Mouse (Mus musculus): Measurements from ENCODE around the gene Bmp4. TPM values are rescaled to one million over a fixed set of nuclear protein-coding genes. Genes with fewer than 3 reads are reported as not detected.

Gene Bmp4
- polyA plus RNA-seq (2012; rRNA removed), result 22.6 and 28.4 TPM in 2 replicates

GRCm38 (mm10) chr14:46390249-46390775 is at the start of gene Bmp4:
Gene Bmp4, minus strand, starts transcription at chr14:46390669.
- WGBS, result 8% methylated on average over 26 of the region's 26 CpGs
- Histone ChIP-seq H3K4me1 (ENCODE audit: control insufficient read depth, insufficient read depth, insufficient read length) (peaks cover 2% of the 10 kb centered on the region), H3K27me3 (ENCODE audit: control insufficient read depth, insufficient read depth, low read length) (peaks cover 17% of the 10 kb centered on the region), H3K27ac (ENCODE audit: insufficient read depth, low read length) (no peak within 1 kb of the TSS), H3K4me3 (ENCODE audit: extremely low read depth, insufficient read depth, insufficient read length) (peak within 1 kb of the TSS; percentile 17; the same call in 1 of the 2 replicates), H3K36me3 (ENCODE audit: control insufficient read depth, insufficient read depth, low read length) (no peaks in the 10 kb centered on the region)
- no peak for DNase-seq (ENCODE audit: low read depth in 1 of 2, low spot score in 2 of 2)
- TF ChIP-seq CTCF (IDR thresholded peaks at IDR 0.05; ENCODE audit: extremely low read depth, insufficient read depth, insufficient read length, insufficient replicate concordance) (no peak), POLR2A (IDR thresholded peaks at IDR 0.05; ENCODE audit: low read depth, low read length) (no peak)

GRCm38 (mm10) chr14:46439461-46440048 is 49.1 kb upstream of the Bmp4 start:
- no peaks in the 10 kb centered on the region for H3K27me3 ChIP-seq (ENCODE audit: control insufficient read depth, insufficient read depth, low read length)
- WGBS, result 82% methylated on average over 5 of the region's 5 CpGs
- no peak overlapping the region for H3K4me3 ChIP-seq (ENCODE audit: extremely low read depth, insufficient read depth, insufficient read length)
- DNase-seq (ENCODE audit: low read depth in 1 of 2, low spot score in 2 of 2), result no peak
- no peak overlapping the region for H3K27ac ChIP-seq (ENCODE audit: insufficient read depth, low read length)
- H3K36me3 ChIP-seq (ENCODE audit: control insufficient read depth, insufficient read depth, low read length), result no peaks in the 10 kb centered on the region
- no peaks in the 10 kb centered on the region for H3K4me1 ChIP-seq (ENCODE audit: control insufficient read depth, insufficient read depth, insufficient read length)
- TF ChIP-seq CTCF (IDR thresholded peaks at IDR 0.05; ENCODE audit: extremely low read depth, insufficient read depth, insufficient read length, insufficient replicate concordance), result no peak
- no peak for TF ChIP-seq POLR2A (IDR thresholded peaks at IDR 0.05; ENCODE audit: low read depth, low read length)

- Histone ChIP-seq H3K4me3 (ENCODE audit: extremely low read depth, insufficient read depth, insufficient read length) (no peak overlapping the region), H3K4me1 (ENCODE audit: control insufficient read depth, insufficient read depth, insufficient read length) (no peaks in the 10 kb centered on the region), H3K27ac (ENCODE audit: insufficient read depth, low read length) (no peak overlapping the region), H3K27me3 (ENCODE audit: control insufficient read depth, insufficient read depth, low read length) (no peaks in the 10 kb centered on the region), H3K36me3 (ENCODE audit: control insufficient read depth, insufficient read depth, low read length) (no peaks in the 10 kb centered on the region)
- TF ChIP-seq POLR2A (IDR thresholded peaks at IDR 0.05; ENCODE audit: low read depth, low read length) (no peak), CTCF (IDR thresholded peaks at IDR 0.05; ENCODE audit: extremely low read depth, insufficient read depth, insufficient read length, insufficient replicate concordance) (no peak)
- WGBS, result 42% methylated on average over 9 of the region's 9 CpGs
- DNase-seq (ENCODE audit: low read depth in 1 of 2, low spot score in 2 of 2), result no peak
These were observed 46.1 kb upstream of the Bmp4 start for GRCm38 (mm10) chr14:46436471-46437090.

- TF ChIP-seq CTCF (IDR thresholded peaks at IDR 0.05; ENCODE audit: extremely low read depth, insufficient read depth, insufficient read length, insufficient replicate concordance) (no peak), POLR2A (IDR thresholded peaks at IDR 0.05; ENCODE audit: low read depth, low read length) (no peak)
- no peaks in the 10 kb centered on the region for H3K4me1 ChIP-seq (ENCODE audit: control insufficient read depth, insufficient read depth, insufficient read length)
- H3K36me3 ChIP-seq (ENCODE audit: control insufficient read depth, insufficient read depth, low read length), result no peaks in the 10 kb centered on the region
- no peak overlapping the region for H3K4me3 ChIP-seq (ENCODE audit: extremely low read depth, insufficient read depth, insufficient read length)
- H3K27ac ChIP-seq (ENCODE audit: insufficient read depth, low read length), result no peak overlapping the region
- 87% methylated on average over 5 of the region's 5 CpGs for WGBS
- DNase-seq (ENCODE audit: low read depth in 1 of 2, low spot score in 2 of 2), result no peak
- no peaks in the 10 kb centered on the region for H3K27me3 ChIP-seq (ENCODE audit: control insufficient read depth, insufficient read depth, low read length)
These were observed 39.8 kb upstream of the Bmp4 start for GRCm38 (mm10) chr14:46430231-46430630.

- no peaks in the 10 kb centered on the region for H3K36me3 ChIP-seq (ENCODE audit: control insufficient read depth, insufficient read depth, low read length)
- DNase-seq (ENCODE audit: low read depth in 1 of 2, low spot score in 2 of 2), result no peak
- TF ChIP-seq CTCF (IDR thresholded peaks at IDR 0.05; ENCODE audit: extremely low read depth, insufficient read depth, insufficient read length, insufficient replicate concordance) (no peak), POLR2A (IDR thresholded peaks at IDR 0.05; ENCODE audit: low read depth, low read length) (no peak)
- H3K27me3 ChIP-seq (ENCODE audit: control insufficient read depth, insufficient read depth, low read length), result no peaks in the 10 kb centered on the region
- 90% methylated on average over 13 of the region's 13 CpGs for WGBS
- H3K4me1 ChIP-seq (ENCODE audit: control insufficient read depth, insufficient read depth, insufficient read length), result no peaks in the 10 kb centered on the region
- no peak overlapping the region for H3K4me3 ChIP-seq (ENCODE audit: extremely low read depth, insufficient read depth, insufficient read length)
- no peak overlapping the region for H3K27ac ChIP-seq (ENCODE audit: insufficient read depth, low read length)
These were observed 36.8 kb upstream of the Bmp4 start for GRCm38 (mm10) chr14:46427251-46427650.

GRCm38 (mm10) chr14:46421823-46422222 is 31.4 kb upstream of the Bmp4 start:
- TF ChIP-seq CTCF (IDR thresholded peaks at IDR 0.05; ENCODE audit: extremely low read depth, insufficient read depth, insufficient read length, insufficient replicate concordance) (no peak), POLR2A (IDR thresholded peaks at IDR 0.05; ENCODE audit: low read depth, low read length) (no peak)
- H3K4me1 ChIP-seq (ENCODE audit: control insufficient read depth, insufficient read depth, insufficient read length), result no peaks in the 10 kb centered on the region
- H3K27ac ChIP-seq (ENCODE audit: insufficient read depth, low read length), result no peak overlapping the region
- H3K4me3 ChIP-seq (ENCODE audit: extremely low read depth, insufficient read depth, insufficient read length), result no peak overlapping the region
- H3K27me3 ChIP-seq (ENCODE audit: control insufficient read depth, insufficient read depth, low read length), result no peaks in the 10 kb centered on the region
- H3K36me3 ChIP-seq (ENCODE audit: control insufficient read depth, insufficient read depth, low read length), result no peaks in the 10 kb centered on the region
- 82% methylated on average over 3 of the region's 3 CpGs for WGBS
- DNase-seq (ENCODE audit: low read depth in 1 of 2, low spot score in 2 of 2), result no peak

GRCm38 (mm10) chr14:46419269-46419668 is 28.8 kb upstream of the Bmp4 start:
- TF ChIP-seq POLR2A (IDR thresholded peaks at IDR 0.05; ENCODE audit: low read depth, low read length), result no peak
- Histone ChIP-seq H3K4me1 (ENCODE audit: control insufficient read depth, insufficient read depth, insufficient read length) (no peaks in the 10 kb centered on the region), H3K4me3 (ENCODE audit: extremely low read depth, insufficient read depth, insufficient read length) (no peak overlapping the region), H3K27ac (ENCODE audit: insufficient read depth, low read length) (no peak overlapping the region), H3K36me3 (ENCODE audit: control insufficient read depth, insufficient read depth, low read length) (no peaks in the 10 kb centered on the region), H3K27me3 (ENCODE audit: control insufficient read depth, insufficient read depth, low read length) (no peaks in the 10 kb centered on the region)
- no peak for DNase-seq (ENCODE audit: low read depth in 1 of 2, low spot score in 2 of 2)
- WGBS, result 74% methylated on average over 11 of the region's 11 CpGs
